Mouse (Mus musculus): ENCODE measurements around the gene Sipa1l1.

DNA sequence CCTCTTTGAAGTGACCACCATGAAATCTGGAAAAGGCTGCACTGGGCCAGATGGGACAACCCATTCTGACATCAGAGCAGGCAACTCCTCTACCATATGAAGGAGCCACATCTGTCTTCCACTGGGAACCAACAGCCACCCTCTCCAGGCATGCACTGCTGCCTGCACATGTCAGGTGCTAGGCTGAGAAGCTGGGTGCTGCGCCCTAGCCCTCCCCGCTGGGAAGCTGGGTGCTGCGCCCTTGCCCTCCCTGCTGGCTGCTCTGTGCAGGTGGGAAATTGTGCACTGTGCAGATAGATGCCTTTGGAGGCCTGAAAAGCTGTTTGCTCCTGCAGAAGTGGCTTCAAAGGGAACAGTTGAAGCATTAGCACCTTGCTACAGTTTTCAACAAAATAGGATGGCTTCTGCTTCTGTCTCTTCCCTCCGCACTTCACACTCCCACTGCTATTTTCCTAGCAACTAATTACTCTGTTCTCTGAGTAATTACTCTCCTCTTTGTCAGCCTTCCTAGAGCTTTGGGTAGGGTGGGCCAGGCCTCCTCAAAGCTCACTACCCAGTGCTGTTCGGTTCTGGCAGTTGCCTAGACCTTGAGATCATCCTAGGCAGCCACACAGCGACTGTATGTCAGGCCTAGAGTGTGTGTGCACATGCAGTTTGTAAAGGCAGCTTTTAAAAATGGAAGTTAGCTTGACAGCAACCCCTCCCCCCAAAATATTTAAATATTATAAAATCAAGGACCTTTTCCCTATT is 231.0 kb downstream of the Sipa1l1 start:
- TF ChIP-seq CTCF (conservative IDR thresholded peaks at IDR 0.05; ENCODE audit: insufficient read depth, insufficient read length, low read depth, low read length) (no peak), POLR2A (IDR thresholded peaks at IDR 0.05; ENCODE audit: low read depth, low read length) (no peak)

Data from kidney, adult 2 months (tissue).